Mouse (Mus musculus) intestine, postnatal 0 days (tissue): Measurements from ENCODE around the gene Add3. TPM values are rescaled to one million over a fixed set of nuclear protein-coding genes. Genes with fewer than 3 reads are reported as not detected.

Experiments
- ATAC-seq: fragments of 200-750 bp; cut with Nextera tagmentation; 2 replicates; pipeline ENCODE4 v1.8.0; 2017; ENCODE audit warnings: mild to moderate bottlenecking, moderate TSS enrichment, moderate library complexity
- H3K27ac ChIP-seq: fragments of 300-500 bp; sonication (generic); 2 replicates; pipeline ENCODE4 v1.5.1; 2014; ENCODE audit warnings: mild to moderate bottlenecking, low read depth, low read length, moderate library complexity
- H3K27me3 ChIP-seq: fragments of 300-500 bp; sonication (generic); replicated peaks from 2 replicates; pipeline ENCODE4 v1.6.1; 2014; ENCODE audit warnings: low read length, mixed read lengths; ENCODE audit not compliant: control insufficient read depth, insufficient read depth
- H3K36me3 ChIP-seq: fragments of 300-500 bp; sonication (generic); 2 replicates; pipeline ENCODE4 v1.6.1; 2014; ENCODE audit warnings: mild to moderate bottlenecking, moderate library complexity; ENCODE audit not compliant: control insufficient read depth, insufficient read depth
- H3K4me1 ChIP-seq: fragments of 300-500 bp; sonication (generic); replicated peaks from 2 replicates; pipeline ENCODE4 v1.6.1; 2014; ENCODE audit warnings: antibody characterized with exemption, low read length, mixed read lengths; ENCODE audit not compliant: control insufficient read depth, insufficient read depth
- H3K4me2 ChIP-seq: fragments of 300-500 bp; sonication (generic); replicated peaks from 2 replicates; pipeline ENCODE4 v1.6.1; 2014; ENCODE audit warnings: low read depth, mild to moderate bottlenecking, moderate library complexity
- H3K4me3 ChIP-seq: fragments of 300-500 bp; sonication (generic); 2 replicates; pipeline ENCODE4 v1.5.1; 2014; ENCODE audit warnings: low read depth, low read length
- H3K9ac ChIP-seq: fragments of 300-500 bp; sonication (generic); 2 replicates; pipeline ENCODE4 v1.6.1; 2014; ENCODE audit warnings: mild to moderate bottlenecking, low read depth, low read length
- H3K9me3 ChIP-seq: fragments of 300-500 bp; sonication (generic); 2 replicates; pipeline ENCODE4 v1.6.1; 2016; ENCODE audit warnings: mixed run types; ENCODE audit not compliant: control insufficient read depth
- CTCF ChIP-seq: sonication (generic); IDR thresholded peaks from 2 replicates; pipeline ENCODE4 v1.5.1; 2016; ENCODE audit warnings: low read depth, mild to moderate bottlenecking, control low read depth, antibody characterized with exemption, moderate library complexity
- WGBS: fragments of 180-500 bp; shearing (Covaris S2); extraction: QIAGEN DNeasy Blood & Tissue Kit; methylation state at CpG from one replicate; pipeline ENCODE4 v1.1.7; 2014; 5-methylcytosine and 5-hydroxymethylcytosine counted together
- polyA plus RNA-seq: library from polyadenylated mRNA; unstranded; fragments of >200 nt; fragmentation: Nextera tagmentation; extraction: Ambion mirVana; gene quantifications from 2 replicates; pipeline ENCODE4 v1.2.1, GENCODE M21; 2015

Gene Add3
- polyA plus RNA-seq, 1 experiment from 2014 or later = 46.8 TPM

DNA sequence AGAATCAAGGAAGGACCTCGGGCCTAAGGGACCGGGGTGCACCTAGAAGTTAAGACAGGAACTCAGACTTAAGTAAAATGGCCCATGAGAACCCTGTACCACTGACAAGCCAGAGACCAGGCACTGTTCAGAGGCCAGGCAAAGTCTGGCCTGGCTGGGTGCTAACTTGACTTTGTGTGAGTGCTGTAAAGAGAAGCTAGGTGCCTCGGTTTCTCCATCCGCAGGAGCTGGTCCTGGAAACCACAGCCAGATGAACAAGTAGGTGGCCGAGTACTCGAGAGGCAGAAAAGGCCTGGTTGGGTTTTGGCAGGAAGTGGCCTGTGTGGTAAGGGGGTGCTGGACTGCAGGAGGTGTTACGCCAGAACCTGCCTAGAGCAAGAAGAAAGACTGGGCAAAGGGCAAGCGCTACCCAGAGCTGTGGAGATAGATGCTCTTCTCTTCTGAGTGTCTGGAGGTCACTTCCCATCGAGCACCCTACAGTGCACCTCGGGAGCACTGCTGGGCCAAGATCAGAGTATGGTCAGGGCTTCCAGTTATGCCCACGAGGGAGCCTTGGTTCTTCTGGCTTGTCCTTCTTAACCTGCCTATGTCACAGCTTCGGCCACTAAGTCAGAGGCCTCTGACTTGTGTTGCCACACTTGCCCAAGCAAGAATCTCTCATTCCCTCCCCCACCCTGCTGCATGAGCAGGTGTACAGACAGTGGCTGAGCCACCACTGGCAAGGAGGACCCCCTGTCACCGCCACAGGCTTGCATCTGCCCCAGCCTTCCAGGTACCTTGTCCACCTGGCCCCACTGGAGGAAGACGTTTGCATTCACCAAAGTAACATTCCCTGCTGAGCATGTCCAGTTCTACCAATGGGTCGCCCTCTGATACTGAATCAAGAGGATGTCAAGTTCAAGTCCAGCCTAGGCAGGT lies 112.1 kb downstream of the Add3 start:
- H3K9me3 ChIP-seq = no peaks in the 10 kb centered on the region

DNA sequence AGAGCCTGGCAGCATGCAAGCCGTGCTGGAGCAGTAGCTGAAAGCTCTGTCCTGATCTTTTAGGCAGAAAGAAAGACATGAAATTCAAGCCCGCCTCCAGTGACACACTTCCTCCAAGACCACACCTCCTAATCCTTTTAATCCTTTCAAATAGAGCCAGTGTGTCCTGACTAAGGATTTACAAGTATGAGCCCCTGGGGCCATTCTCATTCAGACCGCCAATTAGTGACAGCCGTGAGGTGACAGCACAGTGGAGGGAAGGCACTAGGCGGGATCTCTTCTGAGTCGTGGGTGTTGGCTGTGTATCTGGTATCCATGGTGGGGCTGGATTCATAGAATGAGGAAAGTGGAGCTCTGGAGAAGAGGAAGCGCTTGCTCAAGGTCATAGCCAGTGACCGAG lies 116.1 kb downstream of the Add3 start:
- peak overlapping the region; percentile 42 for H3K27ac ChIP-seq
- 88% methylated on average over 8 of the region's 8 CpGs for WGBS
- no peak overlapping the region for H3K4me2 ChIP-seq

More for the DNA sequence above, 112.1 kb downstream of the Add3 start:
- no peak for ATAC-seq
- H3K27ac ChIP-seq = peak overlapping the region; percentile 41
- no peak overlapping the region for H3K4me3 ChIP-seq
- TF ChIP-seq CTCF = no peak
- H3K36me3 ChIP-seq = peaks cover 6% of the 10 kb centered on the region; the same call in 1 of the 2 replicates
- H3K27me3 ChIP-seq = no peaks in the 10 kb centered on the region
- H3K4me2 ChIP-seq = no peak overlapping the region
- WGBS = 83% methylated on average over 15 of the region's 15 CpGs
- H3K4me1 ChIP-seq = no peaks in the 10 kb centered on the region
- H3K9ac ChIP-seq = no peak overlapping the region

DNA sequence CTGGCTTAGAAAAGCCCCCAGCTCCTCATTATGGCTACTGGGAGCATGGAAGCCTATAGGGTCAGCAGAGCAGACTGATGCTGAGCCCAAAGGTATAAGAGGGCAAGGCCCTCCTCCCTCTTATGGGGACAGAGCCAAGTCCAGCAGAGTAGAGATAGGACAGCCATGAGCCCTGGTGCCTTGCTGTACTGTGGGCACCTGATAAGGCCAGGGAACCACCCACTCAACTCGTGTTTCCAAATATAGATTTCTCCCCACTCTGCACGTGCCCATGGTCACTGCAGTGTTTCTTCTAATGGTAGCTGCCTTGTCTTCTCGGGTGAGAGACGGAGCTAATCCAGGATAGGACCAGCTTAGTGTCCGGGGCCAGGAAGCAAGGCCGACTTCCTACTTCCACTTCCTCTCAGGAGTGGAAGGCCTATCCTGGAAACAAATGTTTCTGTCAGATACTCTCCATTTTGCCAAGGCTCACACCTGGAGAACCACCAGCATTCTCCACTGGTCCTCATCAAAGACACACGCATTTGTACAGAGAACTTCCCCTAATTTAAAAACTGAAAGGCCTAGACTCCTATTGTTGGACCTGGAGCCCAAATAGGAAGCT lies 116.8 kb downstream of the Add3 start:
- Histone ChIP-seq H3K36me3 (no peaks in the 10 kb centered on the region), H3K4me3 (no peak overlapping the region), H3K4me1 (no peaks in the 10 kb centered on the region; the same call in 1 of the 2 replicates), H3K4me2 (no peak overlapping the region; the same call in 1 of the 2 replicates), H3K27ac (peak overlapping the region; percentile 42), H3K9me3 (no peaks in the 10 kb centered on the region), H3K27me3 (no peaks in the 10 kb centered on the region), H3K9ac (no peak overlapping the region)
- no peak for TF ChIP-seq CTCF
- 60% methylated on average over 7 of the region's 7 CpGs for WGBS
- ATAC-seq = peak; percentile 44

More for the DNA sequence above, 116.1 kb downstream of the Add3 start:
- no peak for ATAC-seq
- H3K4me1 ChIP-seq = no peaks in the 10 kb centered on the region; the same call in 1 of the 2 replicates
- no peaks in the 10 kb centered on the region for H3K27me3 ChIP-seq
- TF ChIP-seq CTCF = no peak
- no peaks in the 10 kb centered on the region for H3K9me3 ChIP-seq
- no peak overlapping the region for H3K9ac ChIP-seq
- no peaks in the 10 kb centered on the region for H3K36me3 ChIP-seq
- no peak overlapping the region for H3K4me3 ChIP-seq

DNA sequence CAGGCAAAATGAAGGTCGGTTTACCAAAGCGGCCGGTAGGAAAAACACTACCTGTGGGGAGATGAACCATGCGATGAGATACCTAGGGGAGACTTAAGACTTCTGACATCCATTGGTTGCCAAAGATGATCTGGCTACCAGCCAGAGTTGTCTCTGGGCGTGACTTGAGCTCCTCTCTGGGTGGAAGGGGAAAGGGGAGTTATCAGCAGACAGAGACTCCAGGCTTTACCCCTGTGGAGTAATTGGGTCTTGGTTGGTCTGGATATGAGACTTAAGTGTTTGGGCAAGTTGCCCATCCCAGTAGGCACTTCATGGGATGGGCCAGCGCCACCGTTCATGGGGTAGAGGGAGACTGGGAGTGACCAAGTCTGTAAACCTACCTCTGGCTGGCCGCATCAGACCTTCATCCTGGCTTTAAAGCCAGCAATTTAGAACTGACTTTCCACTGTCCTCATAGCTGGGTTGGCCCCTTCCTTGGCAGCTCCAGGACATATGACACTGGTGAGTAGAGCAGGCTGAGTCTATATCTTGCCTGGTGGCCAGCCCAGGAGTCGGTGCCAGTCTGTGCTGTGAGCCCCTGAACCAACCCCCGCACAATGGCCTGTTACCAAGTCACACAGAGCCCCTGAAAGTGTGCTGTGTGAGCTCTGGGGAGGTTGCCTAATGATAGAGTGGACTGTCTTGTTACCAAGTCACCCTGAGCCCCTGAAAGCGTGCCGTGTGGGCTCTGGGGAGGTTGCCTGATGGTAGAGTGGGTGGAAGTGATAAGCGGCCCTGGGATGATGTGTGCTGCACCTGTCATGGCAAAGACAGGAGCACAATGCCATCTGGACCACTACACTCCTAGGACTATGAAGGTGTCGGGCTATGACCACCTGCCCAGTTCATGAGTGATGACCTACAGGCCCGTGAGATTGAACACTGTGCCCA lies 117.7 kb downstream of the Add3 start:
- H3K9me3 ChIP-seq = no peaks in the 10 kb centered on the region
- no peak overlapping the region for H3K4me2 ChIP-seq
- no peaks in the 10 kb centered on the region for H3K36me3 ChIP-seq
- no peak for TF ChIP-seq CTCF
- no peaks in the 10 kb centered on the region for H3K27me3 ChIP-seq
- 0 out of 2 replicates have a peak, but pooled peaks have one; percentile 1 for ATAC-seq
- H3K27ac ChIP-seq = peak overlapping the region; percentile 60; the same call in 1 of the 2 replicates
- no peak overlapping the region for H3K9ac ChIP-seq
- H3K4me1 ChIP-seq = no peaks in the 10 kb centered on the region; the same call in 1 of the 2 replicates
- no peak overlapping the region for H3K4me3 ChIP-seq
- 87% methylated on average over 15 of the region's 15 CpGs for WGBS

DNA sequence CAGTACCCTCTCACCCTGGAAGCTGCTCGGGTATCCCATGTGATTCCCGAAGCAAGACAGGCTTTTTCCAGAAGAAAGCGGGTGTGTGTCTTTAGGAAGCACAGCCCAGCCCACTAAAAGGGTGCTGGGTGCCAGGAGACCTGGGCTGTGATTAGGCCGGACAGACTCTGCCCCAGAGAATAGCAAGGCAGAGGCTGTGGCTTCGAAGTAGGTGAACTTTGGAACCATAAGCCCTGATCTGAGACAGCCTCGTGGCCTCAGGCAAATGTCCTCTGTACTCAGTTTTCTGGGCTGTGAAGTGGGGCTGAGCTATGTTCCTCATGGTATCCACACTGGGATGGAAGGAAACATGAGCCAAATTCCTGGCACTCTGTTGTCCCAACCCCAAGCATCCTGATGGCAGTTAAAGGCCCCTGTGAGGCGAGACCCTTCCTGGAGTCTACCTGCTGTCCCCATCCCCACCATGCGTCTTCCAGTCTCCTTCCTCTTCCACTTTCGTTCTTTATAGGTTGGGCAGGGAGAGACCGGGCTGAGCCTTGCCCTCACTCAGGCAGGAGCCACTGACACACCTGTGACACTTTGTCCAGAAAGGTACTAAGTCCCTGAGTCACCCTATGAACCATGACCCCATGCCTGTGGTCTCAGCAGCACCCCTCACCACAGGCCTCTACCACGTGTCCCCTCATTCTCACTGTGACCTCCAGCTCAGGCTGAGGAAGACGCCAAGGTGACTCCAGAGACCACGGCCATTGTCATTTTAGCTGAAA lies 118.7 kb downstream of the Add3 start:
- no peak for TF ChIP-seq CTCF
- peak overlapping the region; percentile 60 for H3K27ac ChIP-seq
- H3K36me3 ChIP-seq = no peaks in the 10 kb centered on the region
- H3K9me3 ChIP-seq = no peaks in the 10 kb centered on the region
- H3K4me1 ChIP-seq = no peaks in the 10 kb centered on the region; the same call in 1 of the 2 replicates
- H3K4me2 ChIP-seq = no peak overlapping the region
- 61% methylated on average over 13 of the region's 13 CpGs for WGBS
- H3K4me3 ChIP-seq = no peak overlapping the region
- peak; percentile 75 for ATAC-seq
- no peak overlapping the region for H3K9ac ChIP-seq
- H3K27me3 ChIP-seq = no peaks in the 10 kb centered on the region
